Mouse (Mus musculus) liver, embryonic 11.5 days (tissue): ENCODE data around the gene Cox10. TPM values are rescaled to one million over a fixed set of nuclear protein-coding genes. Genes with fewer than 3 reads are reported as not detected.

ENCODE experiments used
- ATAC-seq: fragments of 200-750 bp; cut with Nextera tagmentation; replicated peaks from 2 replicates; pipeline ENCODE4 v1.8.0; 2017; ENCODE audit warnings: moderate number of reproducible peaks, mild to moderate bottlenecking, moderate TSS enrichment, moderate library complexity; ENCODE audit not compliant: low FRiP score
- DNase-seq: peaks from one replicate; pipeline ENCODE4 v3.0.0-alpha.2; 2017; ENCODE audit warnings: low spot score
- H3K27ac ChIP-seq: fragments of 300-500 bp; sonication (generic); 2 replicates; pipeline ENCODE4 v1.5.1; 2014; ENCODE audit warnings: mild to moderate bottlenecking, low read depth, low read length, control low read depth
- H3K27me3 ChIP-seq: fragments of 300-500 bp; sonication (generic); replicated peaks from 2 replicates; pipeline ENCODE4 v1.6.1; 2014; ENCODE audit warnings: low read length, mixed read lengths; ENCODE audit not compliant: control insufficient read depth, insufficient read depth
- H3K36me3 ChIP-seq: fragments of 300-500 bp; sonication (generic); 2 replicates; pipeline ENCODE4 v1.6.1; 2014; ENCODE audit warnings: mild to moderate bottlenecking, low read length, moderate library complexity, mixed read lengths; ENCODE audit not compliant: control insufficient read depth, insufficient read depth
- H3K4me1 ChIP-seq: fragments of 300-500 bp; sonication (generic); replicated peaks from 2 replicates; pipeline ENCODE4 v1.6.1; 2014; ENCODE audit warnings: low read length, mixed read lengths; ENCODE audit not compliant: control insufficient read depth, insufficient read depth
- H3K4me2 ChIP-seq: fragments of 300-500 bp; sonication (generic); 2 replicates; pipeline ENCODE4 v1.6.1; 2014; ENCODE audit warnings: mild to moderate bottlenecking, control low read depth, moderate library complexity
- H3K4me3 ChIP-seq: fragments of 300-500 bp; sonication (generic); 2 replicates; pipeline ENCODE4 v1.5.1; 2014; ENCODE audit warnings: low read depth, low read length, control low read depth
- H3K9ac ChIP-seq: fragments of 300-500 bp; sonication (generic); 2 replicates; pipeline ENCODE4 v1.6.1; 2014; ENCODE audit warnings: low read depth, low read length, control low read depth
- H3K9me3 ChIP-seq: fragments of 300-500 bp; sonication (generic); 2 replicates; pipeline ENCODE4 v1.6.1; 2016; ENCODE audit warnings: low read length, inconsistent platforms, mixed read lengths; ENCODE audit not compliant: control insufficient read depth
- WGBS: fragments of 180-500 bp; shearing (Covaris S2); extraction: QIAGEN DNeasy Blood & Tissue Kit; methylation state at CpG from one replicate; pipeline ENCODE4 v1.1.7; 2014; 5-methylcytosine and 5-hydroxymethylcytosine counted together
- polyA plus RNA-seq: library from polyadenylated mRNA; unstranded; fragments of >200 nt; fragmentation: Nextera tagmentation; extraction: Ambion mirVana; gene quantifications from 2 replicates; pipeline ENCODE4 v1.2.1, GENCODE M21; 2014

The Cox10 gene
- polyA plus RNA-seq, 1 experiment from 2014 or later = 29.8 TPM

DNA sequence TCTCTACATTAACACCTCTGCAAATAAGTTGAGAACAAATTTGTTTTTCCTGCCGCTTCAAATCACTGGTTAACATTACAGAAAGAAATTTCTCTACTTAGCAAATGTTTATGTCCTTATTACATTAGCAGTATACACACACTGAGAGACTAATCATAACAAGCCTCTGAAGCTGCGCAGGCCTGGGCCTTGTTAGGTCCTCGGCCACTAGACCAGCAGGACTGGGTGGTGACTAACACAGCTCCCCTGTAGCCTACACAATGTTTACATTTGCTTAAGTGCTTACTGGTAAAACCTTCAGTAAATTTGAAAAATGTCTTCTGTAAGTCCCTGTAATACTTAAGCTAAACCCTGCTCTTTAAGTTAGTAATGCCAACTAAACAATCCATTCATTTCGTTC lies 92.6 kb downstream of the Cox10 start:
- peaks cover 7% of the 10 kb centered on the region; the same call in 1 of the 2 replicates for H3K4me1 ChIP-seq
- WGBS = 74% methylated on average over 4 of the region's 4 CpGs
- no peaks in the 10 kb centered on the region for H3K36me3 ChIP-seq
- H3K9ac ChIP-seq = no peak overlapping the region
- no peak for DNase-seq
- H3K27ac ChIP-seq = no peak overlapping the region
- no peaks in the 10 kb centered on the region for H3K9me3 ChIP-seq
- ATAC-seq = no peak
- no peak overlapping the region for H3K4me2 ChIP-seq
- H3K27me3 ChIP-seq = no peaks in the 10 kb centered on the region
- no peak overlapping the region for H3K4me3 ChIP-seq

DNA sequence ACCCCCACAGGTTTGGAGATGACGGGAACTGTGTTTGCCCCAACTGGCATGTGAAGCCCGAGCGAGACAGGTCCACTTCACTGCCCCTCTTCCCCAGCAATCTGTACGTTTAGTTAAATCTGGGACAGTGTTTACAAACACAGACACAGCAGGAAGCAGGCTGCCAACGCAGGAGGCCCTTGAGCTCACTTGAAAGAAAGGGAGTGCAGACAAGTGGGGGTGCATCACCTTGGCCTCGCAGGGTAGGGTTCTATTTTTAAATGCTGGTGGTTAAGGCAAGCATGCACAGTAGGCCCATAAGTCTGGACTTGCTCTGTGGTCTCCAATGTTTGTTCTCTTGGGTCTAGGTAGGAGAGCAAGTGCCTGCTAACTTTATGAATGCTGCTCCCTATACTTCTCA lies 93.8 kb downstream of the Cox10 start:
- Histone ChIP-seq H3K9ac (no peak overlapping the region), H3K9me3 (no peaks in the 10 kb centered on the region), H3K4me3 (no peak overlapping the region), H3K27ac (no peak overlapping the region), H3K36me3 (no peaks in the 10 kb centered on the region), H3K4me2 (no peak overlapping the region), H3K4me1 (peaks cover 7% of the 10 kb centered on the region; the same call in 1 of the 2 replicates), H3K27me3 (no peaks in the 10 kb centered on the region)
- no peak for ATAC-seq
- no peak for DNase-seq
- 59% methylated on average over 6 of the region's 6 CpGs for WGBS

DNA sequence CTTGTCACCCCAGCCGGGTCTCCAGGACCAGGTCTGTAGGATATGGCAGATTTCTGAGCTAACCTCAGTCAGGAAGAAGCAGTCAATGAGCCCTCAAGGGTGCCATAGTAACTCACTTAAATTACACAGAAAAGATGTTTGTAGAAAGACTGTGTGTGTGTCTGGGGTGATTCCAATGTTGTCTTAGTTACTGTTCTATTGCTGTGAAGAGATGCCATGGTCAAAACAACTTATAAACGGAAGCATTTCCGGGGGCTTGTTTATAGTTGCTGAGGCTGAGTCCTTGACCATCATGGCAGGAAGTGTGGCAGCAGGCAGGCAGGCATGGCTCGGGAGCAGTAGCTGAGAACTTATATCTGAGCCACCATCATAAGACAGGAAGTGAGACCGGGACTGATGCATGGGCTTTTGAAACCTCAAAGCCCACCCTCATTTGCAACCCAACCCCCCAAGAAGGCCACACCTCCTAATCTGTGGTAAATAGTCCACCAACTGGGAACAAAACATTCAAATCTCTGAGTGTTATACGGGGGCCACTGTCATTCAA lies 94.6 kb downstream of the Cox10 start:
- H3K9me3 ChIP-seq = no peaks in the 10 kb centered on the region
- WGBS = 41% methylated on average over 6 of the region's 6 CpGs
- DNase-seq = no peak
- no peak overlapping the region; the same call in 1 of the 2 replicates for H3K27ac ChIP-seq
- H3K4me1 ChIP-seq = peaks cover 7% of the 10 kb centered on the region; the same call in 1 of the 2 replicates
- H3K4me3 ChIP-seq = no peak overlapping the region
- no peak for ATAC-seq
- H3K9ac ChIP-seq = no peak overlapping the region
- H3K27me3 ChIP-seq = no peaks in the 10 kb centered on the region
- no peak overlapping the region for H3K4me2 ChIP-seq
- no peaks in the 10 kb centered on the region for H3K36me3 ChIP-seq

DNA sequence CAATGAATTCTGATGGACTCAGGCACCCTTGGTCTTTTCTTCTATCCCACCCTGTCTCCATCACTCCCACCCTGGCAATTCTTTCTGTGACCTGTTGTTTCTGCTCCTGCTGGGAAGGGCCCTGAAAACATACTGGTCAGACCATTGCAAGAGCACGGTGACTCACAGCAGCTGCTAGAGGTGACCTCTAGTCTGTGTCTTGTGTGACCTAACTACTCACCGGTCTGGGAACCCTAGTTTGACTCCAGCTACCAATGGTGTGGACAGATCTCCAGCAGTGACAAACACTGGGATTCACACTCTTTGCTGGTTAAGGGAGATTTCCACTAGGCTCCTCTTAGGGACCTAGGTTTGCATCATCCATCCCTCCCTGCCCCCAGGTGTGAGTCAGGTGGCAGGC lies 101.5 kb downstream of the Cox10 start:
- ATAC-seq = no peak
- WGBS = 74% methylated on average over 2 of the region's 2 CpGs
- H3K36me3 ChIP-seq = peaks cover 6% of the 10 kb centered on the region; the same call in 1 of the 2 replicates

DNA sequence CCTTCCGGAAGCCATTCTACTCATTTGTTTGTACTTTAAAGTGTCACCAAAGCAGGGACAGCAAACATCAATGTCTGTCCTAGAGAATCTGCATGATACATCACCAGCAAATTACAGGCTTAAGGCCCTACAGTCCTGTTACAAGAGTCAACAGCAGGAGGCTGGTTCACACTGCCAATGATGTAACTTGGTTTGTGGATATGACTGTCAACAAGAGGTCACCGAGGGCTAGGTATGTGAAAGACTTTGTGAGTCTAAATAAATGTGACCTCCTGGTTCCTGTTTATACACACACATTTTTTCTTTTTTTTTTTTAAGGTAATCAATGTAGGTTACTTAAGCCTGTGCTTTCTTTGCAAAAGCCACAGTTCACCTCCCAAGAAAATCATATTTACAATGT lies 102.5 kb downstream of the Cox10 start:
- ATAC-seq (no peak), DNase-seq (no peak)
- no peaks in the 10 kb centered on the region for H3K27me3 ChIP-seq
- H3K9ac ChIP-seq = no peak overlapping the region
- no peaks in the 10 kb centered on the region for H3K9me3 ChIP-seq
- peaks cover 6% of the 10 kb centered on the region; the same call in 1 of the 2 replicates for H3K4me1 ChIP-seq
- H3K27ac ChIP-seq = no peak overlapping the region
- no peak overlapping the region for H3K4me2 ChIP-seq
- H3K36me3 ChIP-seq = peaks cover 6% of the 10 kb centered on the region; the same call in 1 of the 2 replicates
- WGBS = 80% methylated on average over 2 of the region's 2 CpGs
- H3K4me3 ChIP-seq = no peak overlapping the region

More for the DNA sequence above, 101.5 kb downstream of the Cox10 start:
- H3K4me3 ChIP-seq = no peak overlapping the region
- no peak overlapping the region for H3K9ac ChIP-seq
- DNase-seq = no peak
- no peak overlapping the region for H3K27ac ChIP-seq
- H3K4me2 ChIP-seq = no peak overlapping the region
- peaks cover 6% of the 10 kb centered on the region; the same call in 1 of the 2 replicates for H3K4me1 ChIP-seq
- no peaks in the 10 kb centered on the region for H3K9me3 ChIP-seq
- no peaks in the 10 kb centered on the region for H3K27me3 ChIP-seq

DNA sequence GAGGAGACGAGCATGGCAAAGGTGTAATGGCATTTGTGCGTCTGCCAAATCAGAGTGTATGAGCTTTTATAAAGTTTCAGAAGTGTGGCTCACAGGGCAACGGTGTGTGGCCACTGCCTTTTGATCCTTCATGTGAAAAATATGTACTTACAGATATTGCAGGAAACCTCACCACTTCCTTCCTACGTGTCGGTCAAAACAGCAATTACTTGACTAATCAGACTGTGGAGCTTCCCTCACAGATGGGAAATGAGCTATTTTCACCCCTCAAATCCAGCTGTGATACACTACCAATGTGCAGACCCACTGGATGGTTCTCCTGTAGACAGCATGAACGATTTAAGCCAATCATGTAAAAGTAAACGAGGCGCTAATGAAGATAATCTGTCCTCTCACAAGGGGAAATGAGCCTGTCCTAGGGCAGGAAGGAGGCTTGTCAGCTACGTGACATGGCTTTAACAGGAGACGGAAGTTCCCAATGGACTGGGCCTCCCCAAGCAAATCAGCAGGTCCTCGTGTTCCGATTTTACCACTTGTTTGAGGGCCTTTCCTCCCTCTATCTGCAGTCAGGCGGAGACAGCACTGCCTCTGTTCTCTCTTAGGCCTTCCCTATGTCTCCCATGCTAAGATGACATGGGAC lies 103.9 kb downstream of the Cox10 start:
- H3K9ac ChIP-seq = no peak overlapping the region
- ATAC-seq = no peak
- no peaks in the 10 kb centered on the region for H3K9me3 ChIP-seq
- peaks cover 10% of the 10 kb centered on the region; the same call in 1 of the 2 replicates for H3K4me1 ChIP-seq
- H3K4me2 ChIP-seq = no peak overlapping the region
- no peak for DNase-seq
- 63% methylated on average over 13 of the region's 13 CpGs for WGBS
- no peaks in the 10 kb centered on the region for H3K27me3 ChIP-seq
- no peak overlapping the region for H3K27ac ChIP-seq
- peaks cover 6% of the 10 kb centered on the region; the same call in 1 of the 2 replicates for H3K36me3 ChIP-seq
- H3K4me3 ChIP-seq = no peak overlapping the region

DNA sequence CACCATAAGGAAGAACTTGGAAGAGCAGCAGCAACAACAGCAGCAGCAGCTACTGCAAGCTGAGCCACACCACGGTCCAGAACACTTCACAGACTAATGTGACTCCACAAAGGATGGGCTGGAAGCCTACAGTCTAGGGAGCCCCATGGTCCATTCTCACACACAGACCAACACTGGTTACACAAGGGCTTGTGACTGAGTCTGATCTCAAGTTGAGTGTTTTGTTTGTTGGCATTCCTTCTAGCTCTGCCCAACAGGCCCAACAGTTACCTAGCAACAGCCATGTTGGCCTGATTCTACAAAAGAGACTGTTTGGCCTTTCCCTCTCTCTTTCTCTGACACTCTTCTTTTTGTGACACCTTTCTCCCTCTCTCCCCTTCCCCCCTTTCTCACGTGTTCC lies 105.3 kb downstream of the Cox10 start:
- 81% methylated on average over 2 of the region's 2 CpGs for WGBS
- no peak for DNase-seq
- Histone ChIP-seq H3K36me3 (peaks cover 6% of the 10 kb centered on the region; the same call in 1 of the 2 replicates), H3K4me3 (no peak overlapping the region), H3K27ac (no peak overlapping the region), H3K4me2 (no peak overlapping the region), H3K9ac (no peak overlapping the region), H3K4me1 (peaks cover 21% of the 10 kb centered on the region), H3K27me3 (no peaks in the 10 kb centered on the region), H3K9me3 (no peaks in the 10 kb centered on the region)
- no peak for ATAC-seq

DNA sequence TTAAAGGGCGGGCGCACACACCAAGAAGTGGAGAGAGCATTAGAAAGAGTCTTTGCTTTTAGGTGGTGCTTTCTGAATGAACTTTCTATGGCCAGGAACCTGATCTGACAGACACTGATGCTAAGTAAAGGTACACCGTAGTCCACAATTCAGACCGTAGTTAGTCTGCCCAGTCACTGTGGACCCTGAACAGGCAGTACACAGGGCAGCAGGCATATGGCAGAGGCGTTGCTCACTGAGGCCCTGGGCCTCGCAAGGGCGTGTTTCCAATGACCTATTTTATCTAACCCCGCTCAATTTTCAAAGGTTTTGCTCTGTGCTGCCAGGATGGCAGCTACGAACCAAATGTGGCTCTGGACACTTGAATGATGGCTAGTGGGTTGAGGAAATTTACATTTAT lies 107.8 kb downstream of the Cox10 start:
- H3K27ac ChIP-seq = no peak overlapping the region
- peaks cover 46% of the 10 kb centered on the region for H3K4me1 ChIP-seq
- H3K9me3 ChIP-seq = no peaks in the 10 kb centered on the region
- no peak overlapping the region for H3K4me3 ChIP-seq
- WGBS = 87% methylated on average over 9 of the region's 9 CpGs
- H3K9ac ChIP-seq = no peak overlapping the region
- no peaks in the 10 kb centered on the region for H3K27me3 ChIP-seq
- no peak overlapping the region for H3K4me2 ChIP-seq
- peaks cover 6% of the 10 kb centered on the region; the same call in 1 of the 2 replicates for H3K36me3 ChIP-seq
- ATAC-seq (no peak), DNase-seq (no peak)

DNA sequence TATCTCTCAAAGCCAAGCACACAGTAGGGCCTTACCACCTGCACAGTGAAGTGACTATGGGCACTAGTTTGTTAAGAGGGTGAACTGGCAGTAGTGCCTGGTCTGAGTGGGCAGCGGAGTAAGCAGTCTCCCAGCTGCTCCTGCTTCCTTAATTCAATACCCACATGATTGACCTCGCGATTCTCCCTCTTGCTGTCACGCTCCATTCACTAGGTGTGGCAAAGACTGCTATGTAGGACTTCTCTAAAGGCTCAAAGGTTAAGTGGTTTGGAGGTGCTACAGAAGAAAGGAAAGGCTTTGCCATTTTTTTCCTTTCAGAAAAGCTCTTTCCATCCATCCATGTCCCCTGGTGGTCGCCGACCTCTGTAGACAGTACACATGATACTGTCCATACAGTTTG lies 108.5 kb downstream of the Cox10 start:
- Histone ChIP-seq H3K4me3 (no peak overlapping the region), H3K36me3 (peaks cover 6% of the 10 kb centered on the region; the same call in 1 of the 2 replicates), H3K4me2 (no peak overlapping the region), H3K9ac (no peak overlapping the region), H3K27ac (no peak overlapping the region), H3K4me1 (peaks cover 50% of the 10 kb centered on the region), H3K27me3 (no peaks in the 10 kb centered on the region), H3K9me3 (no peaks in the 10 kb centered on the region)
- ATAC-seq = no peak
- no peak for DNase-seq
- 93% methylated on average over 6 of the region's 6 CpGs for WGBS
